Mouse (Mus musculus) left cerebral cortex, adult 18-20 months (tissue): ENCODE results near the gene Hs6st1. TPM values are rescaled to one million over a fixed set of nuclear protein-coding genes. Genes with fewer than 3 reads are reported as not detected.
A peak's percentile ranks its signal among the peaks of the same experiment; 100 is the strongest.

Experiments
- DNase-seq, 2 experiments: peaks; one replicate each; pipeline ENCODE4 v3.0.0; 2021 to 2022; ENCODE audit warnings: low spot score in 2 of 2, mixed read lengths in 1 of 2
- microRNA-seq, 2 experiments: library from miRNA; unstranded; fragments of <30 nt; microRNA quantifications; one replicate each; pipeline ENCODE4 v1.2.0; 2021
- total RNA-seq, 2 experiments: library from RNA; stranded (reverse); gene quantifications; 2 replicates each; pipeline ENCODE4 v1.2.3; 2021

Hs6st1 gene
- total RNA-seq, 2 experiments from 2014 or later: 48.6 to 51.7 TPM

- no peak for DNase-seq
These were observed 53.0 kb downstream of the Hs6st1 start for GRCm38 (mm10) chr1:36121172-36121571.

- no peak for DNase-seq
These were observed 56.9 kb downstream of the Hs6st1 start for GRCm38 (mm10) chr1:36125076-36125475.

- no peak for DNase-seq
These were observed 60.9 kb downstream of the Hs6st1 start for GRCm38 (mm10) chr1:36129126-36129525.

GRCm38 (mm10) chr1:36129881-36130280, 61.7 kb downstream of the Hs6st1 start:
- DNase-seq: no peak

- no peak for DNase-seq
These were observed 62.3 kb downstream of the Hs6st1 start for GRCm38 (mm10) chr1:36130307-36131035.

- DNase-seq: no peak
These were observed 63.0 kb downstream of the Hs6st1 start for GRCm38 (mm10) chr1:36131154-36131553.

- DNase-seq: no peak
These were observed 63.6 kb downstream of the Hs6st1 start for GRCm38 (mm10) chr1:36131766-36132165.

GRCm38 (mm10) chr1:36132211-36132610, 64.0 kb downstream of the Hs6st1 start:
- DNase-seq: no peak

- no peak for DNase-seq
These were observed 64.8 kb downstream of the Hs6st1 start for GRCm38 (mm10) chr1:36133041-36133440.

- DNase-seq: no peak
These were observed 65.4 kb downstream of the Hs6st1 start for GRCm38 (mm10) chr1:36133647-36134046.

GRCm38 (mm10) chr1:36134584-36134983, 66.4 kb downstream of the Hs6st1 start:
- peak; percentile 67 to 84 for DNase-seq

GRCm38 (mm10) chr1:36140311-36140710, 72.1 kb downstream of the Hs6st1 start:
- no peak for DNase-seq

GRCm38 (mm10) chr1:36145050-36145449, 76.8 kb downstream of the Hs6st1 start:
- peak; percentile 57 to 61 for DNase-seq

GRCm38 (mm10) chr1:36148809-36149208, 80.6 kb downstream of the Hs6st1 start:
- DNase-seq: no peak

GRCm38 (mm10) chr1:36149411-36149810, 81.2 kb downstream of the Hs6st1 start:
- peak in 1 of 2 experiments; percentile 13 for DNase-seq

Small RNA genes lying within 50 kb of the gene (microRNA-seq; reads per million reads assigned to microRNA genes)
- gene Mir6897: 9.7 to 10.4 reads per million in 2 experiments

Other genes with a start within 250 kb of the Hs6st1 start
- 10 to 100 TPM; 42.0 to 44.8 TPM for gene Uggt1, start 176.3 kb downstream of the Hs6st1 start, total RNA-seq
- gene Neurl3, start 206.3 kb downstream of the Hs6st1 start, total RNA-seq: under 1 TPM; 0.52 to 0.60 TPM
- 10 to 100 TPM; 15.6 to 18.1 TPM for gene Arid5a, start 239.3 kb downstream of the Hs6st1 start, total RNA-seq